Mouse (Mus musculus) lung, embryonic 15.5 days (tissue): ENCODE measurements at regions not wholly inside any gene's neighbourhood (a gene's known extent, or its start where the extent isn't known, plus 50 kb on each side); places are given as distances from the start of the nearest gene placed in this dataset.
A peak's percentile ranks its signal among the peaks of the same experiment; 100 is the strongest.

Experiments
- ATAC-seq: fragments of 200-750 bp; cut with Nextera tagmentation; 2 replicates; pipeline ENCODE4 v1.8.0; 2017; ENCODE audit warnings: moderate number of reproducible peaks, borderline replicate concordance; ENCODE audit not compliant: low FRiP score, low TSS enrichment; ENCODE audit errors: extremely low read depth
- H3K27ac ChIP-seq: fragments of 300-500 bp; sonication (generic); 2 replicates; pipeline ENCODE4 v1.5.1; 2015; ENCODE audit warnings: moderate library complexity, mild to moderate bottlenecking, inconsistent platforms
- H3K27me3 ChIP-seq: fragments of 300-500 bp; sonication (generic); 2 replicates; pipeline ENCODE4 v1.6.1; 2015; ENCODE audit warnings: inconsistent platforms
- H3K36me3 ChIP-seq: fragments of 300-500 bp; sonication (generic); 2 replicates; pipeline ENCODE4 v1.6.1; 2015; ENCODE audit warnings: inconsistent platforms
- H3K4me1 ChIP-seq: fragments of 300-500 bp; sonication (generic); 2 replicates; pipeline ENCODE4 v1.6.1; 2015; ENCODE audit warnings: inconsistent platforms
- H3K4me2 ChIP-seq: fragments of 300-500 bp; sonication (generic); 2 replicates; pipeline ENCODE4 v1.6.1; 2015; ENCODE audit warnings: inconsistent platforms, mild to moderate bottlenecking, moderate library complexity
- H3K4me3 ChIP-seq: fragments of 300-500 bp; sonication (generic); 2 replicates; pipeline ENCODE4 v1.5.1; 2015; ENCODE audit warnings: mild to moderate bottlenecking, inconsistent platforms
- H3K9ac ChIP-seq: fragments of 300-500 bp; sonication (generic); 2 replicates; pipeline ENCODE4 v1.6.1; 2015; ENCODE audit warnings: inconsistent platforms
- H3K9me3 ChIP-seq: fragments of 300-500 bp; sonication (generic); 2 replicates; pipeline ENCODE4 v1.6.1; 2016; ENCODE audit warnings: inconsistent platforms
- WGBS: fragments of 180-500 bp; shearing (Covaris S2); methylation state at CpG from one replicate; pipeline ENCODE4 v1.1.7; 2015; 5-methylcytosine and 5-hydroxymethylcytosine counted together

DNA sequence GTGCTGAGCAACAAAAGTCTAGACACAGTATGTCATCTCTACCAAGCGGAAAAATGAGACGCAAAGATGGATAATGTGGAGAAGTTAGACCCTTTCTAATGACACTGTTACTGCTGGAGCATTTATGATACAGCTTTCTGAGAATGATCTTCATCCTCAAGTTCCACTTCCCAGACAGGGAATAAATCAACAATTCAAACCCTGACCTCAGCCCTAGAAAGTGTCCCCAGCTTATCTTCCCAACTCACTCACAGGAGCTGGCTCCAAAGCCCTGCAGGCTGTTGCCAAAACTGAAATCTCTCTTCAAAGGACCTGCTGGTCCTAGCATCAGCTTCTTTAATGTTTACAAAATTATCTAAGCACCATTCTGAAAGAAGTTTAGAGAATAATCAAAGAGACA is 85.9 kb upstream of the Lmcd1 start:
- Histone ChIP-seq H3K4me1 (0 out of 2 replicates have a peak, but pooled peaks cover 3% of the 10 kb centered on the region), H3K9ac (no peak overlapping the region), H3K27me3 (no peaks in the 10 kb centered on the region), H3K4me2 (no peak overlapping the region), H3K4me3 (no peak overlapping the region), H3K36me3 (no peaks in the 10 kb centered on the region), H3K9me3 (no peaks in the 10 kb centered on the region), H3K27ac (no peak overlapping the region; the same call in 1 of the 2 replicates)
- peak; percentile 42; the same call in 1 of the 2 replicates for ATAC-seq
- WGBS = 59% methylated on average over 2 of the region's 2 CpGs

DNA sequence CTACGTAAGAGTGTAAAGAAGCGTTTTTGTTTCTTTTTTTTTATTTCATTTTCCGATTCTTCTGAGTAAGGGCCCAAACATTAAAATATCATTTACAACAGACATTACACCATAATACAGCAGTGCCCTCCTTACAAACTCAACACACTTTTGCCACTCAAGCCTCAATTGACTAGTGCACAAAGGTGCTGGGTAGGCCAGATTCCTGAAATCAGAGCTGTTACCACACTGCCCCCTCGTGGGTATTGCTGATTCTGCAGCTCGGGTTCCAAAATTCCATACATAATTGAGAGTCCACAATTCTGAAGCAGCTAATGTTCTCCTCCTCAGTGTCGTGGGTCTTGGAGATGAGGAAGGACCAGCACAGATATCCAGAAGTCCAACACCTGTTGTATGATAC is 82.5 kb upstream of the Lmcd1 start:
- 43% methylated on average over 6 of the region's 6 CpGs for WGBS
- H3K4me2 ChIP-seq = no peak overlapping the region
- no peak overlapping the region for H3K4me3 ChIP-seq
- H3K36me3 ChIP-seq = no peaks in the 10 kb centered on the region
- ATAC-seq = no peak
- H3K27me3 ChIP-seq = no peaks in the 10 kb centered on the region
- no peaks in the 10 kb centered on the region for H3K9me3 ChIP-seq
- H3K4me1 ChIP-seq = 0 out of 2 replicates have a peak, but pooled peaks cover 3% of the 10 kb centered on the region
- no peak overlapping the region for H3K27ac ChIP-seq
- no peak overlapping the region for H3K9ac ChIP-seq

DNA sequence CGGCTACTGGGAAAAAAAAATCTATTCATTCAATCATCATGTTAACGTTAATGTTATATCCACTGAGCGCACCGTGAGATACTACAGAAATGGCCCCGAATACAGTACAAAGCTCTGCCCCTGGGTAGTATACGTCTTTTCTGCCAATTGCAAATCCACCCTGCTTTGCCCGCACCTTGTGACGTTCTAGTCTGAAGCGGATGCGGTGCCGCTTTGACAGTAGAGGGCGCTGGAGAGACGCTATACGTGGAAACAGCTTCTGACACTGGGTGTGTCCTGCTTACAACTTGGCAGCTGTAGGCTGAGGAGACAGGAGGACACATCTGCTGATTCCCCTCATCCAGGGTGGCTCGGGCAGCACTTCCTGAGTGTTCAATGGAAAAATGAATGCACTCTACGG is 76.1 kb upstream of the Lmcd1 start:
- no peak overlapping the region for H3K9ac ChIP-seq
- no peak overlapping the region for H3K4me3 ChIP-seq
- no peak overlapping the region for H3K27ac ChIP-seq
- H3K4me2 ChIP-seq = peak overlapping the region; percentile 51
- no peaks in the 10 kb centered on the region for H3K9me3 ChIP-seq
- no peaks in the 10 kb centered on the region for H3K36me3 ChIP-seq
- WGBS = 8% methylated on average over 16 of the region's 16 CpGs
- H3K4me1 ChIP-seq = 0 out of 2 replicates have a peak, but pooled peaks cover 3% of the 10 kb centered on the region
- peak; percentile 60; the same call in 1 of the 2 replicates for ATAC-seq
- H3K27me3 ChIP-seq = no peaks in the 10 kb centered on the region

DNA sequence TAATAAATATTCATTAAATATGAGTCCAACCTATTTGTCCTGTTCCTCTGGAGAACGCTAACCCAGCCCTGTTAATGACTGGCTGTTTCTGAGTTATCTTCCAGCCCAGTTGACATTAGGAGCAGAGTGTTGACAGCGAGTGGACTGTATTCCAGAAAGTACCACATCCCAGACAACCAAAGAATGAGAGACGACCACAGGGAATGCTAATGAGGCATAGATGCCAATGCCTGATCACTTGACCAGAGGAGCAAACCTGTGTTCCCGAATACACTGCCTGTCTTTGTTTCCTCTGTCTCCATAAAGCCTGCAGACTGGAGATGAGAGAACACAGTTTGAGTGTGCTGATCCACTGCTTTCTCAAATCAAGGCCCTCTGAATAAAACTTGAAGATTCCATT is 74.3 kb upstream of the Lmcd1 start:
- no peaks in the 10 kb centered on the region for H3K36me3 ChIP-seq
- no peaks in the 10 kb centered on the region for H3K9me3 ChIP-seq
- H3K4me3 ChIP-seq = no peak overlapping the region
- H3K27me3 ChIP-seq = no peaks in the 10 kb centered on the region
- H3K4me1 ChIP-seq = peaks cover 8% of the 10 kb centered on the region; the same call in 1 of the 2 replicates
- WGBS = 67% methylated on average over 4 of the region's 4 CpGs
- H3K27ac ChIP-seq = no peak overlapping the region
- no peak for ATAC-seq
- H3K9ac ChIP-seq = no peak overlapping the region
- no peak overlapping the region for H3K4me2 ChIP-seq

DNA sequence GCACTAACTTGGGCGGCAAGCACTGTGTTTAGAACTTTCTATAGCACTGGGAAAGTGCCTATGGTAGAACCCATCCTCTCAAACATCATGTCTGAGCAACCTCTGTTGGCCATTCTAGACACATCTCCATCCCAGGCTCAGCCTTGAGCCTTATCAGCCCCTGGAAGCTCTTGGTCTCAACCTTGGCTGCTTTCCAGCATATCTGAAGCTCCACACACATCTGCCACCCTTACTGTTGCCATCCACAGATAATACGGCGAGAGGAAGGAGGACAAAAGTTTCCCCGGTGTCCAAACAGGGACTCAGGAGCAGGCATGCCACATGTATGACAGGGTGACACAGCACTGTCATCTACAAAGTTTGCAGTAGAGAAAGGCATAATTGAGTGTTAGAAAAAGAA is 71.4 kb upstream of the Lmcd1 start:
- Histone ChIP-seq H3K4me2 (no peak overlapping the region), H3K27me3 (no peaks in the 10 kb centered on the region), H3K4me1 (peaks cover 8% of the 10 kb centered on the region; the same call in 1 of the 2 replicates), H3K36me3 (no peaks in the 10 kb centered on the region), H3K27ac (no peak overlapping the region), H3K9me3 (no peaks in the 10 kb centered on the region), H3K9ac (no peak overlapping the region), H3K4me3 (no peak overlapping the region)
- no peak for ATAC-seq
- WGBS = 68% methylated on average over 4 of the region's 4 CpGs

DNA sequence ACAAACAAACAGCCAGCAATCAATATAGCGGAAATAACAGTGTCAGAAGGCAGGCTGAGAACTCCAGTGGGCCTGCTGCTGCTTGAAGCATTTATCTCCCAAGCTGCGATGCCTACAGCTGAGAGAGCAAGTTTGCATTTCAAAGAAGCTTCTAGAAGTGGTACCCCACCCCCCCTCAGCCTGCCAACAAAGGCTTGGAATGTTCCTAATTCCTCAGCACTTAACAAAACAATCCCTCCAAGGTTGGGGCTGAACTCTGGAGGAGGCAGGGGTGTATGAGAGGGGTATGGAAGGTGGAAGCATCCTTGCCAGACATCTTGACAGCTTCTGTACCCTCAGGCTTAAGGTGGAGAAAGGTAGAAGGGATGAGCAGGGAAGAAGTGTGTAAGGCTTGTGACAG is 70.2 kb upstream of the Lmcd1 start:
- no peak overlapping the region for H3K27ac ChIP-seq
- WGBS = 8% methylated on average over 2 of the region's 2 CpGs
- H3K4me3 ChIP-seq = no peak overlapping the region
- ATAC-seq = peak; percentile 15; the same call in 1 of the 2 replicates
- H3K9me3 ChIP-seq = no peaks in the 10 kb centered on the region
- H3K27me3 ChIP-seq = no peaks in the 10 kb centered on the region
- H3K4me1 ChIP-seq = peaks cover 8% of the 10 kb centered on the region; the same call in 1 of the 2 replicates
- no peaks in the 10 kb centered on the region for H3K36me3 ChIP-seq
- no peak overlapping the region for H3K4me2 ChIP-seq
- H3K9ac ChIP-seq = no peak overlapping the region

DNA sequence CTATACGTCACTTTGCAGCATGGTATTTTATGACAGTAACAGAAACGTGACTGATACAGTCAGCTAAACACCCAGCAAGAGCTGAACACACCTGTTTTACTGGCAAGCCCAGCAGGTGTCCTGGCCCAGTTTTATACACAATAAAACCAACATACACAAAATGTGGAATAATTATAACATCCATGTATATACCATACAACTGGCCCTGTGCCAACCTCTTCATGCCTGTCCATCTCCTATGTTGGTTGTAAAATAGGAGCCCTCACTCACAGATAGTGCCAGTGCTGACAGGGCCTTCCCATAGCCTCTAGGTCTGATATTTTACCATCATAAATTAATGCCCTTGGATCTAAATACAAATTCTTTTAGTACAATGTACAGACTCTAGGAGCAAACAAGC is 68.6 kb upstream of the Lmcd1 start:
- no peak overlapping the region for H3K9ac ChIP-seq
- H3K4me3 ChIP-seq = no peak overlapping the region
- no peaks in the 10 kb centered on the region for H3K9me3 ChIP-seq
- no peaks in the 10 kb centered on the region for H3K27me3 ChIP-seq
- WGBS = 62% methylated on average over 2 of the region's 2 CpGs
- peaks cover 14% of the 10 kb centered on the region for H3K4me1 ChIP-seq
- H3K27ac ChIP-seq = no peak overlapping the region
- no peak for ATAC-seq
- H3K36me3 ChIP-seq = no peaks in the 10 kb centered on the region
- no peak overlapping the region for H3K4me2 ChIP-seq

DNA sequence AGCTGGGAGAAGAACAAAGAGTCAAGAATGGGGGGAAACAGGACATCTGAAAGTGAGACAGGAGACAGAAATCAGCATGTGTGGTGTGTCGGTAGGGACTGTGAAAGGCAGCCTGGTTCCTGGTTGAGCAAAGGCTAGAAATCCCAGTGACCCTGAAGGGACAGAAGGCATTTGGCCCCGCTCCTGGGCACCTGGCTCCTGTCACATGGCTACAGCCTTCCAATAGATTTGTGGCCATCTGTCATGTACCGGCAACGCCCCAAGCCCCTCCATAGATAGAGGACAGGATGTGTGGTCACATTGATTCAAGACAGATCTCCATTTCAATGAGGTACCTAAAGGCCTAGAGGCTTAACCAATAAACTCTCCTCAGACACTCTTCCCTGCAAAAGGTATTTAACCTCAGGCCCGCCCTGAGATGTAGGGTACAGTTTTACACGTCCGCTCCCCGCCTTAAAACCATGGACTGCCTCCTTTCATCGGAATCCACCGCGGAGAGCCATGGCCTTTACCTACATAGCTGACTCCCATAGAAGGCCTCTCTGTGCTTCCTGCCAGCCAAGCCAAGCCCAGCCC is 68.0 kb upstream of the Lmcd1 start:
- H3K4me2 ChIP-seq = no peak overlapping the region
- WGBS = 91% methylated on average over 11 of the region's 11 CpGs
- H3K27ac ChIP-seq = no peak overlapping the region
- no peaks in the 10 kb centered on the region for H3K27me3 ChIP-seq
- no peak overlapping the region for H3K9ac ChIP-seq
- no peaks in the 10 kb centered on the region for H3K36me3 ChIP-seq
- no peak overlapping the region for H3K4me3 ChIP-seq
- no peaks in the 10 kb centered on the region for H3K9me3 ChIP-seq
- ATAC-seq = no peak
- peaks cover 19% of the 10 kb centered on the region for H3K4me1 ChIP-seq

DNA sequence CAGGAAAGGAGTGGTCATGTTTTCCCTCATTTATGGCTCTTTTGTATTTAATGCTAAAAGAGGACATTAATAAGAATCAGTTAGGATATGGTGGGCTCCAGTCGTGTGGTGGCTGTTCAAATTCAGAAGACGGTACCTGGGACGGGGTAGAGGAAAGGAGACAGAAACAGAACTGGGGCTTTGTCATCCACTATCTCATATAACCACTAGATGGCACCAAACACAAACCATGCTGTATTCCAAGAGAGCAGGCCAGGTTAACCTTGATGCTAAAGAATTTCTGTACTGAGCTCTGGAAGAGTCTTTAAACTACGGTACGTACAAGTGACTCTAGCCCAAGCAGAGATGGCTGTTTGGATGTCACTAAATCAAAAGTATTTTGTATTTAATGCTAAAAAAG is 66.3 kb upstream of the Lmcd1 start:
- Histone ChIP-seq H3K9me3 (no peaks in the 10 kb centered on the region), H3K27me3 (no peaks in the 10 kb centered on the region), H3K36me3 (no peaks in the 10 kb centered on the region), H3K4me3 (no peak overlapping the region), H3K4me1 (peaks cover 21% of the 10 kb centered on the region), H3K4me2 (no peak overlapping the region), H3K9ac (no peak overlapping the region), H3K27ac (no peak overlapping the region)
- ATAC-seq = no peak
- WGBS = 25% methylated on average over 5 of the region's 5 CpGs

DNA sequence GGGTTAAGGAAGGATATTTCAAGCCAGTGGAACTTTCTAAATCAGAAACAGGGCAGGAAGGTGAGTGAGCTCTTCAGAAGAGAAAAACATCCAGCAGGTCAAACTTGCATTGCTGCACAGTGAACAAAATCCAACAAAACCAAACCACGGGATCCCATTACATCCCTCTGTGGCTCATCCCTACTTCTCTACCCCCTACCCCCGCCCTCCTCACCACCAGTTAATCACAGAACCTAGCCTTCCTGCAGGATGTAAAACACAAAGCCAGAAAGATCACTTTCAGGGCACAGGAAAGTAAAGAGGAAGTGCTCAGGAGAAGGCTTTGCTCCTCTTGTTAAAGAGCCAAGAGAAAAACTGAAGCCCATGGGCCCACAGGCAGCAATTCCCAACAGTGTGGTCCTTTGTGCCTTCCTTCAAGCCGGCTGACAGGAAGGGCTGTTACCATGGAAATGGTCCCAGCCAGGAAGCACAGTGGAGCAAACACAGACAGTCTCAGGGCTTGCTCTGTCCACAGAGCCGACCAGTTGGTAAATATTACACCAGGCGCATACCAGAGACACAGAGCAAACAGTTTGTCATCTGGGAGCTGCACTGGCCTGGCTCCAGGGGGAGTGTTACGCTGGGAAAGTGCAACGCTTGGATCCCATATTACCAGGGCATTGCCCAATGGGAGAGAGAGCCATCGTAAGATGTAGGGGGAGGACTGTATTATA is 63.2 kb upstream of the Lmcd1 start:
- Histone ChIP-seq H3K4me1 (peaks cover 16% of the 10 kb centered on the region), H3K9ac (no peak overlapping the region), H3K27me3 (no peaks in the 10 kb centered on the region), H3K4me2 (no peak overlapping the region; the same call in 1 of the 2 replicates), H3K36me3 (no peaks in the 10 kb centered on the region), H3K27ac (peak overlapping the region; percentile 91), H3K4me3 (no peak overlapping the region), H3K9me3 (no peaks in the 10 kb centered on the region)
- WGBS = 12% methylated on average over 8 of the region's 8 CpGs
- ATAC-seq = peak; percentile 96

DNA sequence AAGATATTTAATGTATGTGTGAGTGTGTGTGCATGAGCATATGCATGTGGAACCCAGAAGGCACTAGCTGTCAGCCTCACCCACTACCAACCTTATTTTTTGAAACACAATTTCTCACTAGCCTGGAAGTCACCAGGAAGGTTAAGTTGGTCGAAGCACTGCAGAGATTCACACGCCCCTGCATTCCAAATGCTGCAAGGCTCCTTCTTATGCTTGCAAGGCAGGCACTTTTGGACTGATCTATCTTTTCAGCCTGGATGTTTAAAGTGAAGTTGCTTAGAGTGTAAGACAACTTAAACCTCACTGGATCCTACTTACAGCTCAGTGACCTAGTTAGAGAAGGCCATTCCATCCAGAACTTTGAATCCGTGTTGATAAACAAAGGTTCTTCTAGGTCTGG is 56.7 kb upstream of the Lmcd1 start:
- ATAC-seq = no peak
- no peak overlapping the region for H3K9ac ChIP-seq
- H3K27ac ChIP-seq = no peak overlapping the region
- H3K36me3 ChIP-seq = no peaks in the 10 kb centered on the region
- 0 out of 2 replicates have a peak, but pooled peaks cover 7% of the 10 kb centered on the region for H3K4me1 ChIP-seq
- no peak overlapping the region for H3K4me2 ChIP-seq
- WGBS = 81% methylated on average over 3 of the region's 3 CpGs
- H3K4me3 ChIP-seq = no peak overlapping the region
- H3K9me3 ChIP-seq = no peaks in the 10 kb centered on the region
- H3K27me3 ChIP-seq = no peaks in the 10 kb centered on the region

DNA sequence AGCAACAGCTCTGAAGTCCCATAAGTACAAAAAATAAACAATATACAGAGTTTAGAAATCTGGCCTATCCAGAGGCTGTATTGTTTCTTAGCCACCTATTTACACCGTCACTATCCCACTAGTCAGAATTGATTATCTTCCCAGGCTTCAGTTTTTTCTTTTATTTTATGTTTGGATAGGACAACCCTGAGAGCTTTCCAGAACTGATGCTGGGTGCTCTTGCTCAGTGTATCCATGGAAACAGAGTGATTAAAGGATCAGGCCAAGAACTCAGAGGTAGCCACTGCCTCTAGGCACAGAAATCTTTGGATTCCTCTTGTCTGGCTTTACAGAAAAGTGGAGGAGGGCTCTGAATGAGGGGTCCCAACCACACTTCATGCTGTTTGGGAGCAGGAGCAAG is 55.3 kb upstream of the Lmcd1 start:
- Histone ChIP-seq H3K36me3 (no peaks in the 10 kb centered on the region), H3K9me3 (no peaks in the 10 kb centered on the region), H3K9ac (no peak overlapping the region), H3K27ac (no peak overlapping the region), H3K27me3 (no peaks in the 10 kb centered on the region), H3K4me3 (no peak overlapping the region), H3K4me2 (no peak overlapping the region), H3K4me1 (0 out of 2 replicates have a peak, but pooled peaks cover 7% of the 10 kb centered on the region)
- WGBS = 46% methylated on average over 1 of the region's 1 CpGs
- no peak for ATAC-seq
